Mouse (Mus musculus) stomach, embryonic 15.5 days (tissue): ENCODE results near the gene Ninj2. TPM values are rescaled to one million over a fixed set of nuclear protein-coding genes. Genes with fewer than 3 reads are reported as not detected.

ENCODE experiments used
- ATAC-seq: fragments of 200-750 bp; cut with Nextera tagmentation; 2 replicates; pipeline ENCODE4 v1.8.0; 2017; ENCODE audit warnings: low read depth, moderate number of reproducible peaks, moderate TSS enrichment; ENCODE audit not compliant: insufficient read depth, low FRiP score
- H3K27ac ChIP-seq: fragments of 300-500 bp; sonication (generic); 2 replicates; pipeline ENCODE4 v1.5.1; 2015; ENCODE audit warnings: mild to moderate bottlenecking, inconsistent platforms
- H3K27me3 ChIP-seq: fragments of 300-500 bp; sonication (generic); replicated peaks from 2 replicates; pipeline ENCODE4 v1.6.1; 2015; ENCODE audit warnings: inconsistent platforms
- H3K36me3 ChIP-seq: fragments of 300-500 bp; sonication (generic); 2 replicates; pipeline ENCODE4 v1.6.1; 2015; ENCODE audit warnings: inconsistent platforms
- H3K4me1 ChIP-seq: fragments of 300-500 bp; sonication (generic); 2 replicates; pipeline ENCODE4 v1.6.1; 2015; ENCODE audit warnings: inconsistent platforms
- H3K4me2 ChIP-seq: fragments of 300-500 bp; sonication (generic); 2 replicates; pipeline ENCODE4 v1.6.1; 2015; ENCODE audit warnings: mild to moderate bottlenecking, inconsistent platforms
- H3K4me3 ChIP-seq: fragments of 300-500 bp; sonication (generic); replicated peaks from 2 replicates; pipeline ENCODE4 v1.5.1; 2015; ENCODE audit warnings: inconsistent platforms
- H3K9ac ChIP-seq: fragments of 300-500 bp; sonication (generic); 2 replicates; pipeline ENCODE4 v1.6.1; 2015; ENCODE audit warnings: inconsistent platforms
- H3K9me3 ChIP-seq: fragments of 300-500 bp; sonication (generic); 2 replicates; pipeline ENCODE4 v1.6.1; 2016; ENCODE audit warnings: inconsistent platforms
- WGBS: fragments of 180-500 bp; shearing (Covaris S2); methylation state at CpG from one replicate; pipeline ENCODE4 v1.1.7; 2015; 5-methylcytosine and 5-hydroxymethylcytosine counted together
- polyA plus RNA-seq: library from polyadenylated mRNA; unstranded; fragments of >200 nt; fragmentation: Nextera tagmentation; extraction: Ambion mirVana; gene quantifications from 2 replicates; pipeline ENCODE4 v1.2.1, GENCODE M21; 2015

Gene Ninj2
- polyA plus RNA-seq, 1 experiment from 2014 or later: not detected

- Histone ChIP-seq H3K4me3 (peak overlapping the region; percentile 22; the same call in 1 of the 2 replicates), H3K27me3 (no peaks in the 10 kb centered on the region), H3K4me1 (0 out of 2 replicates have a peak, but pooled peaks cover 9% of the 10 kb centered on the region), H3K36me3 (no peaks in the 10 kb centered on the region), H3K9me3 (no peaks in the 10 kb centered on the region), H3K9ac (no peak overlapping the region), H3K4me2 (peak overlapping the region; percentile 48), H3K27ac (peak overlapping the region; percentile 84)
- 12% methylated on average over 15 of the region's 22 CpGs for WGBS
- peak; percentile 94 for ATAC-seq
Observed at GRCm38 (mm10) chr6:120111984-120112803, 19.0 kb downstream of the Ninj2 start.

DNA sequence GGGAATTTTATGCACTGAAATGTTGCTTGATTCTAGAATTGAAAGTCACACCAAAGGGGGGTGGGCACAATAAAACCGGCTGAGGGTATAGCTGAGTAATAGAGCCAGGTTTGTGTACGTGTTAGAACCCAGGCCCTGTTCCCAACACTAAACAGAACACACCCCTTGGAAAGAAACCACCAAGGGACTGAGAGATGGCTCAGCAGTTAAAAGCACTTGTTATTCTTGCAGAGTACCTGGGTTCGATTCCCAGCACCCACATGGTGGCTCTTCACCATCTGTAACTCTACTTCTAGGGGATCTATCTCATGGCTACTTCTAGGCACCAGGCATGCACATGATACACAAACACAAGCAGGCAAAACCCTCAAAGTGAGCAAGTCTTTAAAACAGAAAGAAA is 20.7 kb downstream of the Ninj2 start:
- H3K4me3 ChIP-seq: no peak overlapping the region
- H3K27ac ChIP-seq: peak overlapping the region; percentile 71
- H3K27me3 ChIP-seq: no peaks in the 10 kb centered on the region
- H3K9ac ChIP-seq: no peak overlapping the region
- ATAC-seq: no peak
- no peaks in the 10 kb centered on the region for H3K36me3 ChIP-seq
- no peak overlapping the region for H3K4me2 ChIP-seq
- no peaks in the 10 kb centered on the region for H3K9me3 ChIP-seq
- 0 out of 2 replicates have a peak, but pooled peaks cover 9% of the 10 kb centered on the region for H3K4me1 ChIP-seq
- 90% methylated on average over 3 of the region's 3 CpGs for WGBS

DNA sequence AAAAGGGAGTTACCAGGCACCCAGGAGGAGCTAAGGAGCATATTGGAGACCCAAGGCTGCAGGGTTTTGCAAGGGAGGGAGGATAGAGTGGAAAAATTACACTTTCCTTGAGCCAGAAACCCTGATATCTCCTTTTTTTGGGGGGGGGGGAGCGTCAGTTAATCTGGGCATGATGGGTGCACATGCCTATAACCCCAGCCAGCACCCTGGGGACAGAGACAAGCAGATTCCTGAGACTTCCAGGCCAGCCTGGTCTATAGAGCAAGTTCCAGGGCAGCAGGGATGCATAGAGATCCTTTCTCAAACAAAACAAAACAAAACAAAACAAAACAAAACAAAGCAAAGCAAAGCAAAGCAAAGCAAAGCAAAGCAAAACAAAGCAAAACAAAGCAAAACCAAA is 21.1 kb downstream of the Ninj2 start:
- no peaks in the 10 kb centered on the region for H3K36me3 ChIP-seq
- H3K27me3 ChIP-seq: no peaks in the 10 kb centered on the region
- H3K4me3 ChIP-seq: no peak overlapping the region
- H3K4me1 ChIP-seq: 0 out of 2 replicates have a peak, but pooled peaks cover 5% of the 10 kb centered on the region
- H3K27ac ChIP-seq: peak overlapping the region; percentile 71
- H3K4me2 ChIP-seq: no peak overlapping the region
- ATAC-seq: no peak
- H3K9ac ChIP-seq: no peak overlapping the region
- no peaks in the 10 kb centered on the region for H3K9me3 ChIP-seq
- 100% methylated on average over 1 of the region's 1 CpGs for WGBS

DNA sequence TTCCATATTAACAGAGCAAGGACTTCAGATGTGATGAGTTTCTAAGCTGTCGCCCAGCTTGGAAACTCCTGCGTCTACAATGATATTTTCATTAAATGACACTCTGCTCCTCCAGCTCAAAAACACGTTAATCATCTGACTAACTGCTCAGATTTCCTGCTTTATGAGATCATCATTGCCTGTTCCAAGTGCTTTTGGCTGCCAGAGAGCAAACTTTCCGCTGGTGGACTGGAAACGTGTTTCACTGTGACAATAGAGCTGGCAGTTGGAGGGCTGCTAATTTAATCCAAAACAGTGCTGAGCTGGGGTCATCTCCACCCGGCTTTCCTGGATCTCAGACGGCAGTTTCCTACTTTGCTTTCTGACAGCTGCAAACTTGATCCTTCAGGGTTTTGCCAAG is 21.5 kb downstream of the Ninj2 start:
- H3K4me3 ChIP-seq: no peak overlapping the region
- H3K4me2 ChIP-seq: no peak overlapping the region
- H3K4me1 ChIP-seq: 0 out of 2 replicates have a peak, but pooled peaks cover 4% of the 10 kb centered on the region
- H3K9ac ChIP-seq: no peak overlapping the region
- H3K36me3 ChIP-seq: no peaks in the 10 kb centered on the region
- no peak for ATAC-seq
- H3K27me3 ChIP-seq: no peaks in the 10 kb centered on the region
- H3K9me3 ChIP-seq: no peaks in the 10 kb centered on the region
- peak overlapping the region; percentile 71 for H3K27ac ChIP-seq
- WGBS: 23% methylated on average over 7 of the region's 7 CpGs

GRCm38 (mm10) chr6:120115443-120115842 is 22.3 kb downstream of the Ninj2 start:
- H3K27ac ChIP-seq: no peak overlapping the region
- no peak overlapping the region for H3K4me3 ChIP-seq
- no peak overlapping the region for H3K9ac ChIP-seq
- no peak overlapping the region for H3K4me2 ChIP-seq
- 0 out of 2 replicates have a peak, but pooled peaks cover 4% of the 10 kb centered on the region for H3K4me1 ChIP-seq
- 59% methylated on average over 3 of the region's 3 CpGs for WGBS
- no peaks in the 10 kb centered on the region for H3K36me3 ChIP-seq
- no peaks in the 10 kb centered on the region for H3K27me3 ChIP-seq
- no peak for ATAC-seq
- no peaks in the 10 kb centered on the region for H3K9me3 ChIP-seq

DNA sequence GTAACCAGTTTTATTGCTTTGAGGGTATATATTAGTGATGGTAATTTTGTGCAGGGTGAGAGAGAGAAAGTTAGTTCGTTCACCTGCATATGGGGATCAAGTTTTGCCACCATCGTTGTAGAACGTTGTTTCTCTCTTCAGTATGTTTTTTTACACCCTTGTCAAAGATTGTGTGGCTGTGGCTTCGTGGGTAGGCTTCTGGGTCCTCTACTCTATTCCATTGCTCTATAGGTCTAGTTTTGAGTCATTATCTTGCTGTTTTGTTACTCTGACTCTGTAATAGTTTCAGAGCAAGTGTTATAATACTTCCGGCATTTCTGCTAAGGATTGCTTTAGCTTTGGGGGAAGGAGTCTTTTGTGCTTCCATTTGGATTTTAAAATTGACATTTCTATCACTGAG is 26.7 kb downstream of the Ninj2 start:
- H3K27me3 ChIP-seq: no peaks in the 10 kb centered on the region
- H3K9ac ChIP-seq: no peak overlapping the region
- no peak overlapping the region for H3K4me2 ChIP-seq
- H3K4me1 ChIP-seq: no peaks in the 10 kb centered on the region
- no peak overlapping the region for H3K27ac ChIP-seq
- H3K36me3 ChIP-seq: no peaks in the 10 kb centered on the region
- no peak overlapping the region for H3K4me3 ChIP-seq
- H3K9me3 ChIP-seq: no peaks in the 10 kb centered on the region
- ATAC-seq: no peak
- 78% methylated on average over 5 of the region's 5 CpGs for WGBS

- Histone ChIP-seq H3K27ac (no peak overlapping the region), H3K9ac (no peak overlapping the region), H3K4me2 (no peak overlapping the region), H3K4me1 (no peaks in the 10 kb centered on the region), H3K36me3 (no peaks in the 10 kb centered on the region), H3K9me3 (no peaks in the 10 kb centered on the region), H3K4me3 (no peak overlapping the region), H3K27me3 (no peaks in the 10 kb centered on the region)
- 78% methylated on average over 7 of the region's 7 CpGs for WGBS
- ATAC-seq: no peak
Observed at GRCm38 (mm10) chr6:120124688-120125087, 31.5 kb downstream of the Ninj2 start.

GRCm38 (mm10) chr6:120126456-120126855 is 33.3 kb downstream of the Ninj2 start:
- H3K4me2 ChIP-seq: no peak overlapping the region
- H3K36me3 ChIP-seq: no peaks in the 10 kb centered on the region
- ATAC-seq: no peak
- H3K9me3 ChIP-seq: no peaks in the 10 kb centered on the region
- no peaks in the 10 kb centered on the region for H3K4me1 ChIP-seq
- no peak overlapping the region for H3K9ac ChIP-seq
- WGBS: 90% methylated on average over 8 of the region's 8 CpGs
- H3K27me3 ChIP-seq: no peaks in the 10 kb centered on the region
- H3K4me3 ChIP-seq: no peak overlapping the region
- no peak overlapping the region for H3K27ac ChIP-seq

GRCm38 (mm10) chr6:120127321-120127720 is 34.2 kb downstream of the Ninj2 start:
- Histone ChIP-seq H3K4me3 (no peak overlapping the region), H3K27me3 (no peaks in the 10 kb centered on the region), H3K36me3 (no peaks in the 10 kb centered on the region), H3K9me3 (no peaks in the 10 kb centered on the region), H3K4me2 (no peak overlapping the region), H3K4me1 (no peaks in the 10 kb centered on the region), H3K9ac (no peak overlapping the region), H3K27ac (no peak overlapping the region)
- ATAC-seq: no peak
- WGBS: 96% methylated on average over 7 of the region's 7 CpGs

- no peak overlapping the region for H3K4me2 ChIP-seq
- no peak overlapping the region for H3K9ac ChIP-seq
- WGBS: 70% methylated on average over 4 of the region's 4 CpGs
- no peaks in the 10 kb centered on the region for H3K9me3 ChIP-seq
- H3K36me3 ChIP-seq: no peaks in the 10 kb centered on the region
- no peak overlapping the region for H3K27ac ChIP-seq
- H3K27me3 ChIP-seq: no peaks in the 10 kb centered on the region
- H3K4me1 ChIP-seq: no peaks in the 10 kb centered on the region
- H3K4me3 ChIP-seq: no peak overlapping the region
- ATAC-seq: no peak
Observed at GRCm38 (mm10) chr6:120134748-120135147, 41.6 kb downstream of the Ninj2 start.

GRCm38 (mm10) chr6:120145439-120145838 is 52.3 kb downstream of the Ninj2 start:
- WGBS: 60% methylated on average over 1 of the region's 1 CpGs
- Histone ChIP-seq H3K4me3 (no peak overlapping the region), H3K4me1 (peaks cover 4% of the 10 kb centered on the region; the same call in 1 of the 2 replicates), H3K27me3 (no peaks in the 10 kb centered on the region), H3K4me2 (no peak overlapping the region), H3K36me3 (no peaks in the 10 kb centered on the region), H3K9me3 (no peaks in the 10 kb centered on the region), H3K27ac (no peak overlapping the region), H3K9ac (no peak overlapping the region)
- no peak for ATAC-seq

DNA sequence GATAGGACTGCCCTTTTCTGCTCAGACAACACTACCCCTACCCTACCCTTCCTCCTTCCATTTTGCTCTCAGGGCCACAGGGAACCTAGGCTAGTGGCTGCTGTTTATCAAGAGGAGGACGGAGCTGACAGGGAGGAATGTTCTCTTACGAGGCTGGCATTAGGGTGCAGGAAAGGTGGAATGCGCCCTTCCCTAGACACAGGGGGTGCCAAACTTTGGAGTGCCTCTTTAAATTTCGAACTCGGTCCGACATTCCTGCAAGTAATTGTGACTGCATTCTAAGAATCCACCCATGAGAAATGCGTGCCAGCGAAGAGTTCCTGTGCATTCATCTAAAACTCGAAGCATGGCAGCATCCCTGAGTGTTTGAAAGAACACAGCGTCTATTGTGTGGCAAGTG is 53.5 kb downstream of the Ninj2 start:
- WGBS: 67% methylated on average over 10 of the region's 10 CpGs
- no peaks in the 10 kb centered on the region for H3K36me3 ChIP-seq
- H3K27me3 ChIP-seq: no peaks in the 10 kb centered on the region
- H3K9me3 ChIP-seq: no peaks in the 10 kb centered on the region
- peaks cover 4% of the 10 kb centered on the region; the same call in 1 of the 2 replicates for H3K4me1 ChIP-seq
- H3K4me3 ChIP-seq: no peak overlapping the region
- ATAC-seq: no peak
- no peak overlapping the region for H3K4me2 ChIP-seq
- H3K9ac ChIP-seq: no peak overlapping the region
- H3K27ac ChIP-seq: no peak overlapping the region
